Mouse (Mus musculus) G1E (cell line): ENCODE measurements around the gene Prkar1b. TPM values are rescaled to one million over a fixed set of nuclear protein-coding genes. Genes with fewer than 3 reads are reported as not detected.

ENCODE experiments used
- ATAC-seq: 2 replicates; pipeline ENCODE4 v1.8.0; 2016; ENCODE audit warnings: mild to moderate bottlenecking; ENCODE audit not compliant: insufficient number of reproducible peaks, poor library complexity, low FRiP score, severe bottlenecking; ENCODE audit errors: extremely low read depth
- DNase-seq: peaks from one replicate; pipeline ENCODE4 v3.0.0; 2012; ENCODE audit warnings: low spot score
- H3K27me3 ChIP-seq: 2 replicates; pipeline ENCODE4 v1.6.1; 2012; ENCODE audit warnings: mild to moderate bottlenecking, low read length, inconsistent platforms; ENCODE audit not compliant: insufficient read depth
- H3K36me3 ChIP-seq: replicated peaks from 2 replicates; pipeline ENCODE3; 2012; ENCODE audit warnings: mild to moderate bottlenecking, inconsistent platforms
- H3K4me1 ChIP-seq: 2 replicates; pipeline ENCODE4 v1.6.1; 2012; ENCODE audit warnings: low read depth, low read length, inconsistent platforms, mixed read lengths; ENCODE audit not compliant: insufficient read depth
- H3K4me3 ChIP-seq: 2 replicates; pipeline ENCODE4 v1.5.1; 2012; ENCODE audit warnings: low read depth, mild to moderate bottlenecking, inconsistent platforms, low read length, moderate library complexity, mixed read lengths
- H3K9me3 ChIP-seq: replicated peaks from 2 replicates; pipeline ENCODE4 v1.6.1; 2012; ENCODE audit warnings: inconsistent platforms
- CTCF ChIP-seq: IDR thresholded peaks from 2 replicates; pipeline ENCODE4 v1.5.1; 2012; ENCODE audit warnings: low read depth, low read length, inconsistent platforms, mixed read lengths
- GATA1 ChIP-seq: IDR thresholded peaks from 2 replicates; pipeline ENCODE4 v1.6.1; 2012; ENCODE audit warnings: borderline replicate concordance, low read length, inconsistent platforms, mixed read lengths
- GATA2 ChIP-seq: IDR thresholded peaks from 2 replicates; pipeline ENCODE4 v1.6.1; 2012; ENCODE audit warnings: low read depth, low read length, inconsistent platforms, borderline replicate concordance
- POLR2AphosphoS5 ChIP-seq: IDR thresholded peaks from 2 replicates; pipeline ENCODE4 v1.6.1; 2012; ENCODE audit warnings: low read depth, low read length, inconsistent platforms; ENCODE audit not compliant: insufficient replicate concordance
- TAL1 ChIP-seq: conservative IDR thresholded peaks from 2 replicates; pipeline ENCODE4 v1.6.1; 2012; ENCODE audit warnings: low read depth, low read length, inconsistent platforms, mixed read lengths
- polyA plus RNA-seq: library from polyadenylated mRNA; stranded (reverse); fragments of >175 nt; gene quantifications from 2 replicates; pipeline ENCODE4 v1.2.3, GENCODE M21; 2012
- total RNA-seq, 2 experiments: library from RNA; stranded (forward) in 1 of 2; stranded (reverse) in 1 of 2; fragments of 200-1000 nt in 1 of 2; fragments of >200 nt in 1 of 2; fragmentation: Nextera tagmentation in 1 of 2; gene quantifications; 2 replicates each; pipeline ENCODE4 v1.2.3; 2014 to 2017

The Prkar1b gene
- total and polyA plus RNA-seq, 3 experiments: 1.3 TPM; not detected in 2

DNA sequence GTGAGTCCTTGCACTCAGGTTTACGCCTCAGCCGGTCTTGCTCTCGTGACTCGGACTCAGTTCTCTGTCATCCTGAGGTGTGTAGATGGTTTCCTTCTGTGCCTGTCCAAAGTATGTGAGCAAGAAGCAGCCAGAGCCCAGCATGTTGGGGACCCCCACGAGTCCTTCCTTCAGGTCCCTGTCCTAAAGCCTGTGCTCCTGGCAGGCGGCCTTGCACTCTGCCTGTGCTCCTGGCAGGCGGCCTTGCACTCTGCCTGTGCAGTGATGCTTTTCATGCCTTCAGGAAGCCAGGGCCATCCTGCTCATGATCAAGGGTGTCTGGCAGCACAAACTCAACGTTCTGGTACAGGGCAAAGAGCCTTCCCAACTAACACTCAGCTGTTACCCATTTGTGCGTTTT is 33.8 kb upstream of the Prkar1b start:
- peaks cover 96% of the 10 kb centered on the region for H3K36me3 ChIP-seq
- no peaks in the 10 kb centered on the region for H3K4me1 ChIP-seq
- TF ChIP-seq GATA1 (no peak), GATA2 (no peak), TAL1 (no peak), CTCF (no peak), POLR2AphosphoS5 (no peak)
- ATAC-seq: no peak
- H3K9me3 ChIP-seq: no peaks in the 10 kb centered on the region
- DNase-seq: no peak
- H3K4me3 ChIP-seq: no peak overlapping the region
- H3K27me3 ChIP-seq: no peaks in the 10 kb centered on the region

GRCm38 (mm10) chr5:139183131-139183530 is 33.3 kb upstream of the Prkar1b start:
- TF ChIP-seq GATA2 (no peak), POLR2AphosphoS5 (no peak), CTCF (no peak), TAL1 (no peak), GATA1 (no peak)
- H3K36me3 ChIP-seq: peaks cover 98% of the 10 kb centered on the region
- ATAC-seq: no peak

GRCm38 (mm10) chr5:139178895-139179631 is 29.3 kb upstream of the Prkar1b start:
- no peak overlapping the region for H3K4me3 ChIP-seq
- no peaks in the 10 kb centered on the region for H3K9me3 ChIP-seq
- H3K27me3 ChIP-seq: no peaks in the 10 kb centered on the region
- peak; percentile 57 for DNase-seq
- peak; percentile 76 for ATAC-seq
- peaks cover 99% of the 10 kb centered on the region for H3K36me3 ChIP-seq
- no peak for TF ChIP-seq GATA2
- no peak for TF ChIP-seq POLR2AphosphoS5
- peak; percentile 86 for TF ChIP-seq CTCF
- no peaks in the 10 kb centered on the region for H3K4me1 ChIP-seq

More at GRCm38 (mm10) chr5:139183131-139183530, 33.3 kb upstream of the Prkar1b start:
- H3K4me3 ChIP-seq: no peak overlapping the region; the same call in 1 of the 2 replicates
- H3K27me3 ChIP-seq: no peaks in the 10 kb centered on the region
- DNase-seq: no peak
- no peaks in the 10 kb centered on the region for H3K4me1 ChIP-seq
- H3K9me3 ChIP-seq: no peaks in the 10 kb centered on the region

GRCm38 (mm10) chr5:139174556-139175547 is 25.1 kb upstream of the Prkar1b start:
- H3K4me3 ChIP-seq: no peak overlapping the region
- no peaks in the 10 kb centered on the region for H3K27me3 ChIP-seq
- peaks cover 97% of the 10 kb centered on the region for H3K36me3 ChIP-seq
- no peak for DNase-seq
- TF ChIP-seq POLR2AphosphoS5 (no peak), GATA1 (no peak)
- no peak for ATAC-seq
- H3K9me3 ChIP-seq: no peaks in the 10 kb centered on the region
- no peaks in the 10 kb centered on the region for H3K4me1 ChIP-seq

DNA sequence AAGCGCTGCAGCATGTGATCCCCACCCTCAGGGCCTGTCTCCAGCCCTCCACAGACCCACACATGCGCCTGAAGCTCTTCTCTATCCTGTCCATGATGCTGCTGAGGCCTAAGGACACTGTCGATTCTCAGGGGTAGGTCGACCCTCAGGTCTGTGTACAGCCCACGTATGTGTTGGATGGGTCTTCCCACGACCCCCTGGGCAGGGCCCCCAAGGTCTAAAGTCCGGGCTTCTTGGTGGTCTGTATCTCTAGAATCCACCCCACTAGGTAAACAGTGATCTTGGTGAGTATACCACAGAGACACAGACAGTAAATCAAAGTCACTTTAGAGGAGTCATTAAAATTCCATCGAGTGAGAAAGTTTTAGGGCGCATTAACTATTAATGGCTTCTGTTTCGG is 24.3 kb upstream of the Prkar1b start:
- no peak overlapping the region for H3K4me3 ChIP-seq
- DNase-seq (no peak), ATAC-seq (no peak)
- no peaks in the 10 kb centered on the region for H3K27me3 ChIP-seq
- TF ChIP-seq GATA1: no peak
- TF ChIP-seq POLR2AphosphoS5: no peak
- TF ChIP-seq GATA2: no peak
- TF ChIP-seq CTCF: no peak
- TF ChIP-seq TAL1: no peak
- H3K36me3 ChIP-seq: peaks cover 94% of the 10 kb centered on the region
- H3K9me3 ChIP-seq: no peaks in the 10 kb centered on the region
- H3K4me1 ChIP-seq: no peaks in the 10 kb centered on the region

DNA sequence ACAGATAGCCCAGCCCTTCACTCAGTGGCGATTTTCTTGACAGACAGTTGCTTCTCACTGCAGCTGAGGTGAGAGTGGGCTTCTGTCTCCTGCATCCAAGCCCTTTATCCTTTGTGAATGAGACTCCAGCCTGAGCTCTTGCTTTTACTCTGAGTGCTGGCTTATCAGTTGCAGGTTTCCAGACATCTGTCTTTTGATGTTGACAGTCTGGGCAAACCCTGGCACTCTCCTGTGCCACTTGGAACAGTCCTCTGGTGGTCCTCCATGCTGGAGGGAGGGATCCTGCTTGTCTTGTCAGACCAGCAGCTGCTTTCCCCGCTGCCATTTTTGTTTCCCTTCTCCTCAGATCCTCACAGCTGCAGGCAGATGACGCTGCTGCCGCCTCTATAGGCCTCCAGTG is 22.1 kb upstream of the Prkar1b start:
- H3K4me1 ChIP-seq: peaks cover under 1% of the 10 kb centered on the region; the same call in 1 of the 2 replicates

More for the DNA sequence above, 22.1 kb upstream of the Prkar1b start:
- peaks cover 93% of the 10 kb centered on the region for H3K36me3 ChIP-seq
- H3K27me3 ChIP-seq: no peaks in the 10 kb centered on the region
- ATAC-seq (no peak), DNase-seq (no peak)
- no peak overlapping the region for H3K4me3 ChIP-seq
- H3K9me3 ChIP-seq: no peaks in the 10 kb centered on the region
- TF ChIP-seq CTCF (no peak), TAL1 (no peak), GATA2 (no peak), GATA1 (no peak), POLR2AphosphoS5 (no peak)
